Comparison of ENCODE assay signal across 28 mouse cellular contexts in genomic region chr8:85521332-85521731, GRCm38 (mm10). TPM values are rescaled to one million over a fixed set of nuclear protein-coding genes. Genes with fewer than 3 reads are reported as not detected.
A peak's percentile ranks its signal among the peaks of the same experiment; 100 is the strongest.
DNase-seq lines count a peak whose midpoint lies in the region; ATAC-seq and TF ChIP-seq lines count a peak whose summit lies in the region.
"Had no signal": no experiment of that assay in that cellular context is flagged by ENCODE, and none has a peak within 500 bp of the region (broad histone marks: within the 10 kb centered on the region; RNA-seq: fewer than 3 reads in every experiment).

No protein-coding gene starts in this region.

- ATAC-seq in kidney, embryonic 14.5 days (ENCODE audit: low FRiP score, low TSS enrichment), result no peak
- ATAC-seq: CD4-positive, CD25-positive, alpha-beta regulatory T cell, adult 4 months; forebrain, embryonic 15.5 days; intestine, embryonic 15.5 days; liver, embryonic 12.5 days; midbrain, embryonic 16.5 days had no signal

- no peak overlapping the region for H3K4me3 ChIP-seq in kidney, embryonic 14.5 days (ENCODE audit: low read length)
- no peak overlapping the region for H3K4me3 ChIP-seq in embryonic facial prominence, embryonic 10.5 days
- no peak overlapping the region for H3K4me3 ChIP-seq in lung, adult 2 months (replicated peaks; ENCODE audit: extremely low read depth, low read depth, low read length)
- H3K4me3 ChIP-seq: erythroblast, embryonic 14.5 days; forebrain, embryonic 15.5 days; heart, embryonic 15.5 days; intestine, embryonic 15.5 days; kidney, embryonic 15.5 days; left cerebral cortex, adult 2 months; limb, embryonic 10.5 days; liver, embryonic 12.5 days; neural tube, embryonic 15.5 days; stomach, embryonic 15.5 days had no signal

- DNase-seq in adrenal gland, adult 2 months, result peak; percentile 61
- DNase-seq in adrenal gland, adult 8-10 months, result no peak
- DNase-seq in kidney, adult 11 months, result peak; percentile 13
- peak; percentile 60 for DNase-seq in heart, adult 8-10 months (ENCODE audit: low spot score)
- peak; percentile 94 for DNase-seq in skeletal muscle tissue, adult 2 months (ENCODE audit: low read depth, low spot score)
- no peak for DNase-seq in embryonic facial prominence, embryonic 10.5 days (ENCODE audit: low spot score)
- no peak for DNase-seq in lung, adult 2 months
- DNase-seq: cerebellum, adult 8-10 months; kidney, postnatal 4 days; layer of hippocampus, adult 9-11 months; lung, embryonic 14.5 days; lung, postnatal 36 days; right cerebral cortex, postnatal 14 days; thymus, adult 18-20 months had no signal

- WGBS in kidney, embryonic 14.5 days, result 88% methylated on average over 8 of the region's 8 CpGs
- 90% methylated on average over 8 of the region's 8 CpGs for WGBS in embryonic facial prominence, embryonic 10.5 days
- WGBS in lung, adult 2 months, result 87% methylated on average over 8 of the region's 8 CpGs

- no peaks in the 10 kb centered on the region for H3K27me3 ChIP-seq in kidney, embryonic 14.5 days (ENCODE audit: control insufficient read depth, insufficient read depth, low read length)
- no peaks in the 10 kb centered on the region for H3K27me3 ChIP-seq in embryonic facial prominence, embryonic 10.5 days (replicated peaks; ENCODE audit: low read depth, poor library complexity, severe bottlenecking)
- H3K27me3 ChIP-seq: forebrain, embryonic 15.5 days; heart, embryonic 15.5 days; intestine, embryonic 15.5 days; kidney, embryonic 15.5 days; liver, embryonic 12.5 days; neural tube, embryonic 15.5 days; stomach, embryonic 15.5 days had no signal

- no peak overlapping the region for H3K9ac ChIP-seq in kidney, embryonic 14.5 days (ENCODE audit: low read depth, low read length)
- H3K9ac ChIP-seq: forebrain, embryonic 15.5 days; heart, embryonic 15.5 days; hindbrain, embryonic 14.5 days; intestine, embryonic 15.5 days; kidney, embryonic 15.5 days; liver, embryonic 12.5 days; lung, embryonic 14.5 days; neural tube, embryonic 15.5 days; stomach, embryonic 15.5 days had no signal

- H3K4me2 ChIP-seq in kidney, embryonic 14.5 days (replicated peaks; ENCODE audit: low read depth, low read length), result no peak overlapping the region
- H3K4me2 ChIP-seq: forebrain, embryonic 15.5 days; heart, embryonic 15.5 days; hindbrain, embryonic 14.5 days; intestine, embryonic 15.5 days; kidney, embryonic 15.5 days; liver, embryonic 12.5 days; lung, embryonic 14.5 days; neural tube, embryonic 15.5 days; stomach, embryonic 15.5 days had no signal

- no peak for TF ChIP-seq POLR2A in lung, adult 2 months (IDR thresholded peaks at IDR 0.05; ENCODE audit: borderline replicate concordance, extremely low read depth, low read depth, low read length)

- no peaks in the 10 kb centered on the region for H3K4me1 ChIP-seq in kidney, embryonic 14.5 days (ENCODE audit: control insufficient read depth, insufficient read depth, low read length)
- no peaks in the 10 kb centered on the region for H3K4me1 ChIP-seq in embryonic facial prominence, embryonic 10.5 days
- H3K4me1 ChIP-seq in lung, adult 2 months (ENCODE audit: control insufficient read depth, insufficient read depth, low read length), result no peaks in the 10 kb centered on the region
- H3K4me1 ChIP-seq: forebrain, embryonic 15.5 days; heart, embryonic 15.5 days; intestine, embryonic 15.5 days; kidney, embryonic 15.5 days; limb, embryonic 10.5 days; liver, embryonic 12.5 days; neural tube, embryonic 15.5 days; stomach, embryonic 15.5 days had no signal

- H3K27ac ChIP-seq in kidney, embryonic 14.5 days (ENCODE audit: low read depth, low read length), result no peak overlapping the region
- H3K27ac ChIP-seq in embryonic facial prominence, embryonic 10.5 days (replicated peaks), result no peak overlapping the region
- H3K27ac ChIP-seq: forebrain, embryonic 15.5 days; heart, embryonic 15.5 days; hindbrain, embryonic 14.5 days; intestine, embryonic 15.5 days; kidney, embryonic 15.5 days; left cerebral cortex, adult 2 months; limb, embryonic 10.5 days; liver, embryonic 12.5 days; neural tube, embryonic 15.5 days; stomach, embryonic 15.5 days had no signal

- peaks cover 35% of the 10 kb centered on the region; the same call in 1 of the 2 replicates for H3K36me3 ChIP-seq in kidney, embryonic 14.5 days (ENCODE audit: control insufficient read depth, insufficient read depth, low read length)
- H3K36me3 ChIP-seq in embryonic facial prominence, embryonic 10.5 days (replicated peaks), result peaks cover 98% of the 10 kb centered on the region

- no peak for TF ChIP-seq CTCF in lung, adult 2 months (IDR thresholded peaks at IDR 0.05; ENCODE audit: insufficient read depth, low read length)

- H3K9me3 ChIP-seq in kidney, embryonic 14.5 days (ENCODE audit: control insufficient read depth, low read length), result no peaks in the 10 kb centered on the region
- H3K9me3 ChIP-seq in embryonic facial prominence, embryonic 10.5 days, result no peaks in the 10 kb centered on the region
- H3K9me3 ChIP-seq: forebrain, embryonic 15.5 days; heart, embryonic 15.5 days; intestine, embryonic 15.5 days; kidney, embryonic 15.5 days; limb, embryonic 10.5 days; liver, embryonic 12.5 days; neural tube, embryonic 15.5 days; stomach, embryonic 15.5 days had no signal

RNA-seq across cellular contexts. Expression of gene Gpt2, which starts 29.0 kb away (rescaled TPM):
- total RNA-seq in adrenal gland, adult 2 months (2021), result 100 to 1,000 TPM in 1 of 2 experiments, 10 to 100 TPM in 1; 68.8 to 379 TPM
- 214 and 283 TPM in 2 replicates for polyA plus RNA-seq in adrenal gland, adult 2 months (2012; rRNA removed)
- 100 to 1,000 TPM in 2 of 4 experiments, 10 to 100 TPM in 2; 68.2 to 344 (median 173) TPM for total RNA-seq in adrenal gland, adult 8-10 months (2022)
- 13.2 and 21.6 TPM in 2 replicates for polyA plus RNA-seq in kidney, embryonic 14.5 days (2014; fragmentation: Nextera tagmentation; extraction: Ambion mirVana)
- total RNA-seq in heart, adult 8-10 months (2022), result 10 to 100 TPM; 28.6 to 35.9 (median 32.9) TPM
- 47.8 and 48.7 TPM in 2 replicates for polyA plus RNA-seq in embryonic facial prominence, embryonic 10.5 days (2016; fragmentation: Nextera tagmentation; extraction: Ambion mirVana)
- 9.6 and 16.4 TPM in 2 replicates for polyA plus RNA-seq in lung, adult 2 months (2012; rRNA removed)
- polyA plus RNA-seq: erythroblast, embryonic 14.5 days had no signal

RNA-seq across cellular contexts. Expression of gene Dnaja2, which starts 33.8 kb away (rescaled TPM):
- total RNA-seq in adrenal gland, adult 2 months (2021), result 100 to 1,000 TPM; 157 to 173 TPM
- 5.3 and 7.7 TPM in 2 replicates for polyA plus RNA-seq in adrenal gland, adult 2 months (2012; rRNA removed)
- total RNA-seq in adrenal gland, adult 8-10 months (2022), result 100 to 1,000 TPM; 180 to 205 (median 187) TPM
- polyA plus RNA-seq in kidney, embryonic 14.5 days (2014; fragmentation: Nextera tagmentation; extraction: Ambion mirVana), result 139 and 173 TPM in 2 replicates
- total RNA-seq in heart, adult 8-10 months (2022), result 100 to 1,000 TPM; 222 to 298 (median 267) TPM
- 198 and 212 TPM in 2 replicates for polyA plus RNA-seq in embryonic facial prominence, embryonic 10.5 days (2016; fragmentation: Nextera tagmentation; extraction: Ambion mirVana)
- polyA plus RNA-seq in lung, adult 2 months (2012; rRNA removed), result 5.5 and 10.9 TPM in 2 replicates

Comparison
In these comparisons a context has a peak if more than half of its experiments do, and no peak if none do; other contexts are left out.
1. DNase-seq: peak in adrenal gland, adult 2 months (single experiment), kidney, adult 11 months (single experiment), heart, adult 8-10 months (single experiment) and skeletal muscle tissue, adult 2 months (single experiment); none in adrenal gland, adult 8-10 months (single experiment), embryonic facial prominence, embryonic 10.5 days (single experiment) and lung, adult 2 months (single experiment).
2. RNA of gene Dnaja2, which starts 33.8 kb away (polyA plus RNA-seq): 198 to 212 TPM in embryonic facial prominence, embryonic 10.5 days and 139 to 173 TPM in kidney, embryonic 14.5 days; 5.5 to 10.9 TPM in lung, adult 2 months and 5.3 to 7.7 TPM in adrenal gland, adult 2 months; every median in the first group is over 10 times any median in the second.